Mouse (Mus musculus): Measurements from ENCODE around the gene Il10. TPM values are rescaled to one million over a fixed set of nuclear protein-coding genes. Genes with fewer than 3 reads are reported as not detected.
A peak's percentile ranks its signal among the peaks of the same experiment; 100 is the strongest.

Gene Il10
- polyA plus RNA-seq (2014; fragmentation: Nextera tagmentation; extraction: Ambion mirVana), result not detected in 2 replicates

DNA sequence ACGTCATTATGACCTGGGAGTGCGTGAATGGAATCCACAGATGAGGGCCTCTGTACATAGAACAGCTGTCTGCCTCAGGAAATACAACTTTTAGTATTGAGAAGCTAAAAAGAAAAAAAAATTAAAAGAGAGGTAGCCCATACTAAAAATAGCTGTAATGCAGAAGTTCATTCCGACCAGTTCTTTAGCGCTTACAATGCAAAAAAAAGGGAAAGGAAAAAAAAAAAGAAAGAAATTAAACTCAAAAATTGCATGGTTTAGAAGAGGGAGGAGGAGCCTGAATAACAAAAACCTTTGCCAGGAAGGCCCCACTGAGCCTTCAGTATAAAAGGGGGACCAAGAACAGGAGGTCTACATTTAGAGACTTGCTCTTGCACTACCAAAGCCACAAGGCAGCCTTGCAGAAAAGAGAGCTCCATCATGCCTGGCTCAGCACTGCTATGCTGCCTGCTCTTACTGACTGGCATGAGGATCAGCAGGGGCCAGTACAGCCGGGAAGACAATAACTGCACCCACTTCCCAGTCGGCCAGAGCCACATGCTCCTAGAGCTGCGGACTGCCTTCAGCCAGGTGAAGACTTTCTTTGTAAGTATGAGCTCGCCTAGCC is at the start of gene Il10:
Gene Il10 (plus strand): TSS at position 354 of the 607 bp plus-strand sequence.
- no peak within 1 kb of the TSS for H3K9ac ChIP-seq
- ATAC-seq (ENCODE audit: low FRiP score), result no peak
- no peaks in the 10 kb centered on the region for H3K9me3 ChIP-seq (ENCODE audit: control insufficient read depth, low read length)
- no peak within 1 kb of the TSS for H3K27ac ChIP-seq
- no peaks in the 10 kb centered on the region for H3K36me3 ChIP-seq (replicated peaks; ENCODE audit: control insufficient read depth, insufficient read depth)
- no peak within 1 kb of the TSS for H3K4me2 ChIP-seq (replicated peaks)
- WGBS, result 76% methylated on average over 8 of the region's 8 CpGs
- no peaks in the 10 kb centered on the region for H3K27me3 ChIP-seq (ENCODE audit: control insufficient read depth, insufficient read depth, low read length)
- no peaks in the 10 kb centered on the region for H3K4me1 ChIP-seq (replicated peaks; ENCODE audit: control insufficient read depth, insufficient read depth, low read length)
- H3K4me3 ChIP-seq (replicated peaks; ENCODE audit: low read length), result no peak within 1 kb of the TSS
- no peak for DNase-seq (ENCODE audit: low spot score)

DNA sequence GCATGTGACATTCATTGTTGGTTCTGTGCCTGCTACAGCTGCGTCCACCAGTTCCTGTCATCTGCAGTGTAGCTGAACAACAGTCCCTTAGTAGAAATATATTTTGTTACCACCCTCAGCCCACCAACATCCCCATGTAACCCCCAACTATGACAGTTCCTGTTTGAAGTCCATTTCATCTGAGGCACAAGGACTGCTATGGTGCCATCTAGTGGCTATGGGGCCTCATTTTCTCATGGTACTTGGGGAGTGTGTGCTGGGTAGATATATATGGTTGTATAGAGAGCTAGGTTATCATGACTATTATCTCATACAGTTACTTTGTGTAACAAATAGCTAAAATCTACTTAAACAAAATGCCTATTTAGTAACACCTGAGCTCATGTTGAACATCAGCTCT is 40.2 kb upstream of the Il10 start:
- Histone ChIP-seq H3K27ac (no peak overlapping the region), H3K27me3 (ENCODE audit: control insufficient read depth, insufficient read depth, low read length) (no peaks in the 10 kb centered on the region), H3K36me3 (replicated peaks; ENCODE audit: control insufficient read depth, insufficient read depth) (no peaks in the 10 kb centered on the region), H3K4me2 (replicated peaks) (no peak overlapping the region), H3K9ac (no peak overlapping the region), H3K4me1 (replicated peaks; ENCODE audit: control insufficient read depth, insufficient read depth, low read length) (no peaks in the 10 kb centered on the region), H3K4me3 (replicated peaks; ENCODE audit: low read length) (no peak overlapping the region), H3K9me3 (ENCODE audit: control insufficient read depth, low read length) (no peaks in the 10 kb centered on the region)
- ATAC-seq (ENCODE audit: low FRiP score), result no peak
- WGBS, result 53% methylated on average over 1 of the region's 1 CpGs
- peak; percentile 64 for DNase-seq (ENCODE audit: low spot score)

DNA sequence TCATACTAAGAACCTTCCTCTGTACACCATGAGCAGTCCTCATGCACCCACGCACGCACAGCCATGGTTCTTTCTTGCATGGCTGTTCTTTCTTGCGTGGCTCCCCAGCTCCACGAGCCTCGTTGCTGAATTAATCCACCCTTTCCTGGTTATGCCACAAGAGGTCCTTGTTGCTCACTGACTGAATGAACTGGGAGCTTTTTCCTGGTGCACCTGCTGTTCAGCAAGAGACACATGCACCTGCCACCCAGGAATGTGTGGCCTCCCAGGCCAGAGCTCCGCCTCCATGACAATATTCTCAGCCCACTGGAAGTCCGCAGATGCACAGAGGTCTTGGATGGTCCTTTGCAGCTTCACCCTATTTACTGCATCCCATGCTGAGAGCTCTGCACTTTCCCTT is 35.2 kb upstream of the Il10 start:
- no peak for ATAC-seq (ENCODE audit: low FRiP score)
- Histone ChIP-seq H3K4me2 (replicated peaks) (no peak overlapping the region), H3K4me1 (replicated peaks; ENCODE audit: control insufficient read depth, insufficient read depth, low read length) (no peaks in the 10 kb centered on the region), H3K4me3 (replicated peaks; ENCODE audit: low read length) (no peak overlapping the region), H3K36me3 (replicated peaks; ENCODE audit: control insufficient read depth, insufficient read depth) (no peaks in the 10 kb centered on the region), H3K27ac (no peak overlapping the region), H3K27me3 (ENCODE audit: control insufficient read depth, insufficient read depth, low read length) (no peaks in the 10 kb centered on the region), H3K9me3 (ENCODE audit: control insufficient read depth, low read length) (no peaks in the 10 kb centered on the region), H3K9ac (no peak overlapping the region)
- no peak for DNase-seq (ENCODE audit: low spot score)
- WGBS, result 61% methylated on average over 7 of the region's 7 CpGs

DNA sequence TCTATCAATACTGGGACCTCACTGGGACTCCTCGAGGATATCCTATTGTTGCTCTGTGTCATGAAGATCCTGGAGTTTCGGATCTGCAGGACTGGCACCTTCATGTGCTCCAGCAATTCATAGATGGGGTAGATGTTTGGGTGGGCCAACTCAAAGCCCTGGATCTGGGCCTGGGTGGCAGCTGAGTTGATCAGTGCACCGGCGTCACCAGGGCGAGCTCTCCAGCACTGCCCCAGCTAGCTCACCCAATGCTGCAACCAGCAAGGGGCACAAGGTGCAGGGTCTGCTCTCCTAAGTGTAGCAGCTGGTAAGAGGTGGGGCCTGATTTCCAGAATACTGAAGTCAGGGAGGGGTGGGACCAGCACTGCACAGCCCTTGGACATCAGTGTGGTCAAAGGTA is 32.6 kb upstream of the Il10 start:
- no peaks in the 10 kb centered on the region; the same call in 1 of the 2 replicates for H3K9me3 ChIP-seq (ENCODE audit: control insufficient read depth, low read length)
- H3K36me3 ChIP-seq (replicated peaks; ENCODE audit: control insufficient read depth, insufficient read depth), result no peaks in the 10 kb centered on the region
- no peak overlapping the region for H3K27ac ChIP-seq
- DNase-seq (ENCODE audit: low spot score), result no peak
- no peak overlapping the region for H3K4me2 ChIP-seq (replicated peaks)
- H3K27me3 ChIP-seq (ENCODE audit: control insufficient read depth, insufficient read depth, low read length), result no peaks in the 10 kb centered on the region
- ATAC-seq (ENCODE audit: low FRiP score), result no peak
- no peaks in the 10 kb centered on the region for H3K4me1 ChIP-seq (replicated peaks; ENCODE audit: control insufficient read depth, insufficient read depth, low read length)
- H3K9ac ChIP-seq, result no peak overlapping the region
- 88% methylated on average over 5 of the region's 5 CpGs for whole genome bisulfite sequencing
- H3K4me3 ChIP-seq (replicated peaks; ENCODE audit: low read length), result no peak overlapping the region

DNA sequence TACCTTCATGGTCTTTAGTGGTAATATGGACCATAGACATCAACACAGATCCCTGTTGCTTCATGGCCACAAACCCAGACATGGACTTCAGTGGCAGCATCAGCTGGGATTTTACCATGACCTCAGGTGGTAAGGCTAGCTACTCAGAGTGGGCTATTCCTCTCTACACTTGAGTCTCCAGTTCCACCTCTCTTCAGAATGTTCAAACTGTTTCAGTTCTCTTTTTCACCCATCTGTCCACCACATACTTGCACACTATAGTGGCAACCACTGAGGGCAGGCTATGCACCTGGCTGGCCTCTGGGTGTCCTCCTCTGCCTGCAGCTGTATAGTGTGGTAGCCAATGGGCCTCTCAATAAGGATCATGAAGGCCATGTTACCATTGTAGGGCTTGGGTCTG is 32.2 kb upstream of the Il10 start:
- no peaks in the 10 kb centered on the region for H3K27me3 ChIP-seq (ENCODE audit: control insufficient read depth, insufficient read depth, low read length)
- H3K27ac ChIP-seq, result no peak overlapping the region
- no peaks in the 10 kb centered on the region; the same call in 1 of the 2 replicates for H3K9me3 ChIP-seq (ENCODE audit: control insufficient read depth, low read length)
- H3K4me2 ChIP-seq (replicated peaks), result no peak overlapping the region
- H3K4me3 ChIP-seq (replicated peaks; ENCODE audit: low read length), result no peak overlapping the region
- no peak overlapping the region for H3K9ac ChIP-seq
- no peaks in the 10 kb centered on the region for H3K4me1 ChIP-seq (replicated peaks; ENCODE audit: control insufficient read depth, insufficient read depth, low read length)
- ATAC-seq (ENCODE audit: low FRiP score) (no peak), DNase-seq (ENCODE audit: low spot score) (no peak)
- no peaks in the 10 kb centered on the region for H3K36me3 ChIP-seq (replicated peaks; ENCODE audit: control insufficient read depth, insufficient read depth)

DNA sequence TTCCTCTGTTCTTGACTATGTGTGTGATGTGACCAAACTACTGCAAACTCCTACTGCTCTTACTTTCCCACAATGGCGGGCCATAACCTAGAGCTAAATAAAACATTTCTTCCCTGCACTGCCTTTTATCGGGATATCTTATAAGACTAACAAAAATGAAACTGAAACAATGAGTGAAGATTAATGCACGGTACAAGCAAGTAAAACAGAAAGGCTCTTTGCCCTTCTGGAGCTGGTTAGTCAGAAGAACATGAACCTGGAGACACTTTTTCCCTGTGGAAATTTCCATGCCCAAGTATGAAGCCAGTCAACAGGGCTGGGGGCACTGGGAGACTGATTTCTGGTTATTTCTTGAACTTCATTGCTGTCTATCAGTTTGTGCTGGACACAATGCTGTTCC is 30.3 kb upstream of the Il10 start:
- H3K4me2 ChIP-seq (replicated peaks), result no peak overlapping the region
- no peaks in the 10 kb centered on the region for H3K27me3 ChIP-seq (ENCODE audit: control insufficient read depth, insufficient read depth, low read length)
- DNase-seq (ENCODE audit: low spot score) (no peak), ATAC-seq (ENCODE audit: low FRiP score) (no peak)
- H3K4me3 ChIP-seq (replicated peaks; ENCODE audit: low read length), result no peak overlapping the region
- H3K4me1 ChIP-seq (replicated peaks; ENCODE audit: control insufficient read depth, insufficient read depth, low read length), result no peaks in the 10 kb centered on the region
- H3K27ac ChIP-seq, result no peak overlapping the region
- H3K36me3 ChIP-seq (replicated peaks; ENCODE audit: control insufficient read depth, insufficient read depth), result no peaks in the 10 kb centered on the region
- H3K9ac ChIP-seq, result no peak overlapping the region
- 97% methylated on average over 3 of the region's 3 CpGs for WGBS
- H3K9me3 ChIP-seq (ENCODE audit: control insufficient read depth, low read length), result no peaks in the 10 kb centered on the region; the same call in 1 of the 2 replicates

DNA sequence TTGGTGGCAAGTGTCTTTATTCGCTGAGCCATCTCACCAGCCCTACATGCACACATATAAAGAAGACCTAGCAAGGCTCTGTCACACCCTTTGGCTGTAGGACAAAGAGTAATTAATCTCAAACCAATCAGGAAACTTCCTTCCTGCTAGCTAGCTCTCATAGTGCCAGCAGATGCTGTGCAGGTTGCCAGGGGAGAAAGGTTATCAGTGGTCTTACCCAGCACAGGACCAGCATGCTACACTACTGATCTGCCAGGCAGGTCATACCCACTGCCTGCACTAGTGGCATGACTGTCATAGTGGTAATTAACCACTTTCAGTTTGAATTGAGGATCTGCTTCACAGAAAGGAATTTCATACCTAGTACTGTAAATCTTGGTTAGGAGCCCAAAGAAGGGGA is 29.2 kb upstream of the Il10 start:
- no peaks in the 10 kb centered on the region for H3K36me3 ChIP-seq (replicated peaks; ENCODE audit: control insufficient read depth, insufficient read depth)
- WGBS, result 100% methylated on average over 1 of the region's 1 CpGs
- H3K9ac ChIP-seq, result no peak overlapping the region
- no peak for DNase-seq (ENCODE audit: low spot score)
- H3K4me1 ChIP-seq (replicated peaks; ENCODE audit: control insufficient read depth, insufficient read depth, low read length), result no peaks in the 10 kb centered on the region
- H3K27ac ChIP-seq, result no peak overlapping the region
- no peaks in the 10 kb centered on the region for H3K27me3 ChIP-seq (ENCODE audit: control insufficient read depth, insufficient read depth, low read length)
- ATAC-seq (ENCODE audit: low FRiP score), result no peak
- H3K4me3 ChIP-seq (replicated peaks; ENCODE audit: low read length), result no peak overlapping the region
- H3K9me3 ChIP-seq (ENCODE audit: control insufficient read depth, low read length), result no peaks in the 10 kb centered on the region; the same call in 1 of the 2 replicates
- no peak overlapping the region for H3K4me2 ChIP-seq (replicated peaks)

DNA sequence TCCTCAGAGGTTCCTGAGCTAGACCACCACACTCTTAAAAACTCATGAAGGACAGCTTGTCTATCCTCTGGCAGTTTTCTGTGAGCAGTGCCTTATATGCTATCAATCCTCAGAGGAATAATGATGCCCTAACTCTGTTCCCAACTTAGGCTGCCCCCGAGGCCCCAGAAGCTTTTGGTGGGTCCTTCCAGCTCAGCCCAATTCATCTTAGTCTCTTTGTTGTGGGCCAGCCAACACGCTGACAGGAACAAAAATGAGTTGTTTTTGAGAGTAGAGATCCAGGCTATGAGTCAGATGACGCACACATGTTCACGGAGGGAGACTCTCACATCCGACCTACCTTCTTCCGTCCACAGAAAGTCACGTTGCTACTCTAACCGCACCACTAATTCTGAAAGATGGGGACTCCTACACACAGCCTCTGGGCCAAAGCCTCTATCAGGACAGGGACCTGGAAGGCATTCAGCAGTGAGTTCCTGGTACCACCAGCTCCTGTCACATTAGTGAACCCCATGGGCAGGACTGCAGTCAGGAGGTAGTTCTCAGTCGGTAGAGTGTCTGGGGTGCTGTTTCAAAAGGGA is 26.0 kb upstream of the Il10 start:
- Histone ChIP-seq H3K36me3 (replicated peaks; ENCODE audit: control insufficient read depth, insufficient read depth) (no peaks in the 10 kb centered on the region), H3K9me3 (ENCODE audit: control insufficient read depth, low read length) (no peaks in the 10 kb centered on the region; the same call in 1 of the 2 replicates), H3K9ac (no peak overlapping the region), H3K27me3 (ENCODE audit: control insufficient read depth, insufficient read depth, low read length) (no peaks in the 10 kb centered on the region), H3K4me3 (replicated peaks; ENCODE audit: low read length) (no peak overlapping the region), H3K27ac (no peak overlapping the region), H3K4me1 (replicated peaks; ENCODE audit: control insufficient read depth, insufficient read depth, low read length) (no peaks in the 10 kb centered on the region), H3K4me2 (replicated peaks) (no peak overlapping the region)
- WGBS, result 86% methylated on average over 9 of the region's 9 CpGs
- DNase-seq (ENCODE audit: low spot score) (no peak), ATAC-seq (ENCODE audit: low FRiP score) (no peak)

DNA sequence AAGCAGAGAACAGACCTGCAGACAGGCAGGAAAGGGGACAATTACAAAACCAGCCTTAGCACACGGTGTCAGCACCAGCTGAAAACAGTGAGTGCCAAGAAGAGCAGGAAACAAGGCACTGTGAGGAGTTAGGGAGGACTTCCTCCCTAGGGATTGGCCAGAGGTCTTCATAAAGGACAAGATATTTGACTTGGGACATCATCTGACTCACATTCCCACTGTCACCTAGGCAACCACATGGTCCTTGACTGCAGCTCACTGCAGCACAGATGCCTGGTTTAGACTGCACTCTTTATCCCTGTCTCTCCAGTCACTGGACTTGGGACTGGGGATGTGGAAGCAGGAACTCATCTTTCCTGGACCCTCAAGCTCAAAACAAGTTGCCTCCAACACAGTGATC is 24.1 kb upstream of the Il10 start:
- H3K9me3 ChIP-seq (ENCODE audit: control insufficient read depth, low read length), result no peaks in the 10 kb centered on the region; the same call in 1 of the 2 replicates
- 50% methylated on average over 1 of the region's 1 CpGs for WGBS
- no peak overlapping the region for H3K9ac ChIP-seq
- H3K4me2 ChIP-seq (replicated peaks), result no peak overlapping the region
- no peak overlapping the region for H3K27ac ChIP-seq
- ATAC-seq (ENCODE audit: low FRiP score), result no peak
- H3K4me1 ChIP-seq (replicated peaks; ENCODE audit: control insufficient read depth, insufficient read depth, low read length), result no peaks in the 10 kb centered on the region
- no peaks in the 10 kb centered on the region for H3K27me3 ChIP-seq (ENCODE audit: control insufficient read depth, insufficient read depth, low read length)
- DNase-seq (ENCODE audit: low spot score), result no peak
- no peaks in the 10 kb centered on the region for H3K36me3 ChIP-seq (replicated peaks; ENCODE audit: control insufficient read depth, insufficient read depth)
- no peak overlapping the region for H3K4me3 ChIP-seq (replicated peaks; ENCODE audit: low read length)

DNA sequence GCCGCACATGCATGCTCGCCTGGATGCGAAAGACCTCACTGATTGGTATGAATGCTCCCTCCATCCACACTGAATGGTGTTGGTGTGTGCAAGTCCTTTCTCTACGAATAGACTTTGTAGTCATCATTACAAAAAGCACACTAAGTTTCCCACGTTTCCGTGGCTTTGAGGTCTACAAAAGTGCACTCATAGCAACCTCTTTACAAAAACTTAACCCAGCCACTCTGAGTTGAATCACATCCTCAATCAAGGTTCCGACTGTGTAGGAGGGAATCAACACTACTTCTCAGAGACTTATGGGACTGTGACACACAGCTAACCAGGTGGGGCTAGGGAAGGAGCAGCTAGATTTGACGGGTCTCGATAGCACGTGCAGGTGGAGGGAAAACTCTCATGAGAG is 23.3 kb upstream of the Il10 start:
- Histone ChIP-seq H3K27me3 (ENCODE audit: control insufficient read depth, insufficient read depth, low read length) (no peaks in the 10 kb centered on the region), H3K4me1 (replicated peaks; ENCODE audit: control insufficient read depth, insufficient read depth, low read length) (no peaks in the 10 kb centered on the region), H3K9me3 (ENCODE audit: control insufficient read depth, low read length) (no peaks in the 10 kb centered on the region), H3K36me3 (replicated peaks; ENCODE audit: control insufficient read depth, insufficient read depth) (no peaks in the 10 kb centered on the region), H3K4me2 (replicated peaks) (no peak overlapping the region), H3K9ac (no peak overlapping the region), H3K27ac (no peak overlapping the region), H3K4me3 (replicated peaks; ENCODE audit: low read length) (no peak overlapping the region)
- DNase-seq (ENCODE audit: low spot score), result no peak
- ATAC-seq (ENCODE audit: low FRiP score), result no peak
- WGBS, result 93% methylated on average over 10 of the region's 10 CpGs
